Mouse (Mus musculus): ENCODE results near the gene Bckdhb. TPM values are rescaled to one million over a fixed set of nuclear protein-coding genes. Genes with fewer than 3 reads are reported as not detected.

Gene Bckdhb
- polyA plus RNA-seq, 1 experiment: 0.19 TPM

GRCm38 (mm10) chr9:83956632-83957314 is 31.8 kb downstream of the Bckdhb start:
- TF ChIP-seq TAL1 (IDR thresholded peaks at IDR 0.05; ENCODE audit: low read length) (no peak), GATA1 (IDR thresholded peaks at IDR 0.05; ENCODE audit: low read length) (no peak)
- no peaks in the 10 kb centered on the region for H3K27me3 ChIP-seq (ENCODE audit: control insufficient read depth)
- peaks cover 3% of the 10 kb centered on the region; the same call in 1 of the 2 replicates for H3K36me3 ChIP-seq (ENCODE audit: control insufficient read depth)
- H3K9me3 ChIP-seq (ENCODE audit: control insufficient read depth, low read length): no peaks in the 10 kb centered on the region
- H3K4me3 ChIP-seq (replicated peaks): no peak overlapping the region
- H3K4me1 ChIP-seq (ENCODE audit: control insufficient read depth): peaks cover 2% of the 10 kb centered on the region

- no peaks in the 10 kb centered on the region for H3K36me3 ChIP-seq (ENCODE audit: control insufficient read depth)
- TF ChIP-seq TAL1 (IDR thresholded peaks at IDR 0.05; ENCODE audit: low read length) (no peak), GATA1 (IDR thresholded peaks at IDR 0.05; ENCODE audit: low read length) (no peak)
These were observed 37.4 kb downstream of the Bckdhb start for GRCm38 (mm10) chr9:83962098-83963086.

DNA sequence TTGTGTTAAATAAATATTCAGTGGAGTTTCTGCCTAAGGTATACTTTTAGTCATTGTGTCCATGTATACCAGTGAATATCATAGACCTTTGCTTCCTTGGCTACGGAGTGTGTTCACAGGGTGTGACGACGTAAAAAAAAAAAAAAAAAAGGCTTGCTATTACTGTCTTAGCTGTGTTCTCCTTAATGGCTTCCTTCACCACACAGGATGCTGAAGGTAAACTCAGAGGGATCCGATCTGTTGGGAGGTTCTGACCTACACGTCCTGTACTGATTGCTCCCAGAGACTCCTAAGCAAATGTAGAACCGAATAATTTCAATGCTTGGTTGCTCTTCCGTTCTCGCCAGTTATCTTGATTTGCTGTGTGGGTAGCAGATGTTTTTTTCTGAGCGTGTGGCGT is 38.4 kb downstream of the Bckdhb start:
- TF ChIP-seq TAL1 (IDR thresholded peaks at IDR 0.05; ENCODE audit: low read length) (no peak), GATA1 (IDR thresholded peaks at IDR 0.05; ENCODE audit: low read length) (no peak)
- Histone ChIP-seq H3K27me3 (ENCODE audit: control insufficient read depth) (no peaks in the 10 kb centered on the region), H3K36me3 (ENCODE audit: control insufficient read depth) (no peaks in the 10 kb centered on the region), H3K4me3 (replicated peaks) (no peak overlapping the region), H3K4me1 (ENCODE audit: control insufficient read depth) (no peaks in the 10 kb centered on the region), H3K9me3 (ENCODE audit: control insufficient read depth, low read length) (no peaks in the 10 kb centered on the region)

More at GRCm38 (mm10) chr9:83962098-83963086, 37.4 kb downstream of the Bckdhb start:
- Histone ChIP-seq H3K4me3 (replicated peaks) (no peak overlapping the region), H3K27me3 (ENCODE audit: control insufficient read depth) (no peaks in the 10 kb centered on the region), H3K9me3 (ENCODE audit: control insufficient read depth, low read length) (no peaks in the 10 kb centered on the region), H3K4me1 (ENCODE audit: control insufficient read depth) (no peaks in the 10 kb centered on the region)

DNA sequence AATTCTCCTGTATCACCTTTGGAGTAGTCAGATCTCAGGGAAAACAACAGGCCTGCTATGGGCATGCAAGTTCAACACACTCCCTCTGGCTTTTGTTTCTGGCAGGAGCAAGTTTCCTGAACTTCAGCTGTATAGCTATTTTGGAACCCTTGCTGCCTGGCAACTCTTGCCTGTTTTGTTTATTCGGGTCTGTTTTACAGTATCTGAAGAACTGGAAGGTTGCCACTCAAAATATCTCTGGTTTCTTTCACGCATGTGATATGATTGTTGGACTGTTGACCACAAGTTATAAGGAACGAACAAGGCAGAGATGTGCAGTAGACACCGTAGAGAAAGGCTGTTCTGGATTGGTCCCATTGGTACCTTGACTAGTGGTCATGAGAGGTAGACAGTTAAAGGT is 39.4 kb downstream of the Bckdhb start:
- TF ChIP-seq GATA1 (IDR thresholded peaks at IDR 0.05; ENCODE audit: low read length) (no peak), TAL1 (IDR thresholded peaks at IDR 0.05; ENCODE audit: low read length) (no peak)
- Histone ChIP-seq H3K36me3 (ENCODE audit: control insufficient read depth) (no peaks in the 10 kb centered on the region), H3K4me3 (replicated peaks) (no peak overlapping the region), H3K4me1 (ENCODE audit: control insufficient read depth) (no peaks in the 10 kb centered on the region), H3K9me3 (ENCODE audit: control insufficient read depth, low read length) (no peaks in the 10 kb centered on the region), H3K27me3 (ENCODE audit: control insufficient read depth) (no peaks in the 10 kb centered on the region)

DNA sequence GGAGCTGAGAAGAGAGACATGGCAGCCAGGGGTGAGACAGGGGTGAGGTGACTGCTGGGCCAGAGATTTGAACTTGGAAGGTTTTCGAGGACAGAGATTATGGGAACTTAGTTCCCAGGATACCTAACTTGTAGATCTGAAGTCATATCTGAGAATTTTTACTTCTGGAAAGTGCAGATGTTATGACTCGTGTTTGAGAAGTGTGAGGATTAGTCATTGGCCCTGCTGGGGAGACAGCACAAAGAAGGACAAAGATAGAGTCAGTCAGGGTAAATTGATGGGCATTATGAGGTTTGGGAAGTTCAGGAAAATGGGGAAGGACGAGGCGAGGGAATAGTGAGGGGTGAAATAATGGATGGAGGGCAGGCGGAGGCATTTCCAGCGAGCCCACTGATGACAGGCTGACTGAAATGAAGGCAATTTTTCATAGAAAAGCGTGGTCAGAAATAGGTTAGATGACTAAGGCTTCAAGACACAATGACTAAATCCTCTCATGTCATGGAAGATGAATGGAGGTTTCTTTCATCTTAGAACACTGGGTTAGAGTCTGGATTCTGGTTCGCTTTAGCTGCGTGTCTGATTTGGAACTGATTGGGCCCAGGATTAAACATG is 42.6 kb downstream of the Bckdhb start:
- no peaks in the 10 kb centered on the region for H3K27me3 ChIP-seq (ENCODE audit: control insufficient read depth)
- H3K4me3 ChIP-seq (replicated peaks): no peak overlapping the region
- no peak for TF ChIP-seq TAL1 (IDR thresholded peaks at IDR 0.05; ENCODE audit: low read length)
- TF ChIP-seq GATA1 (IDR thresholded peaks at IDR 0.05; ENCODE audit: low read length): no peak
- no peaks in the 10 kb centered on the region for H3K36me3 ChIP-seq (ENCODE audit: control insufficient read depth)
- H3K9me3 ChIP-seq (ENCODE audit: control insufficient read depth, low read length): no peaks in the 10 kb centered on the region
- H3K4me1 ChIP-seq (ENCODE audit: control insufficient read depth): no peaks in the 10 kb centered on the region

DNA sequence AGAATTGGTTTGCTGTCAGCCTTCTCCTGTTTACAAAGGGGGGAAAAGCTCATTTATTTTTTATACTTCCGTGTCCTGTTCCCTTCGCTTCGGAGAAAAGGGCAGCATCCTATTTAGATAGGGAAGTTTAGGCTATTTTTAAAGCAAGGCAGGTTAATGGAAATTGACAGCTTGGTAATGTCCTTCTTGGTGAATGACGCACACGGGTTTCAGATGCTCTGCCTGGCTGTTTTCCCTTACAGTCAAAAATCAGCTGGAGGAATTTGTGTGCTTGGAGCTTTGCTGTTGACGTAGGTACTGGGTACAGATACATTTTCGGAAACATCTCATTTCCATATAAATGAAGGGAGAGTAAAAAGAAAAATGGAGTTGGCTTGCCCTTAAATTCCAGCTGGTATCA is 44.4 kb downstream of the Bckdhb start:
- Histone ChIP-seq H3K9me3 (ENCODE audit: control insufficient read depth, low read length) (no peaks in the 10 kb centered on the region), H3K4me1 (ENCODE audit: control insufficient read depth) (peaks cover 2% of the 10 kb centered on the region; the same call in 1 of the 2 replicates), H3K27me3 (ENCODE audit: control insufficient read depth) (no peaks in the 10 kb centered on the region), H3K36me3 (ENCODE audit: control insufficient read depth) (no peaks in the 10 kb centered on the region), H3K4me3 (replicated peaks) (no peak overlapping the region)
- no peak for TF ChIP-seq TAL1 (IDR thresholded peaks at IDR 0.05; ENCODE audit: low read length)

DNA sequence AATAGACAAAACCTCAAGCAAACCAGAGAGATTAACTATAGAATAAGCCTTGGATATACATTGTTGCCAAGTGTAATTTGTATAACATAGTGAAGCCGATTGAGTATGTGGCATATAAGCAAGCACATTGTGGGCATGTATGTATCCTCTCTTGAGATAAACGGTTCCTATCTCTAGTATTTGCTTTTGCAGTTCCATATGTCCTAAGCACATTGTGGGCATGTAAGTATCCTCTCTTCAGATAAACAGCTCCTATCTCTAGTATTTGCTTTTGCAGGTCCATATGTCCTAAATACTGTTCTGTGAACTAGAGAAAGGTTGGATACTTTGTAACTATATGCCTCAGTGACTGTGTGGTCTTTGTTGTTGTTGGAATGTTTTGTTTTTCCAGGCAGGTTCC is 48.5 kb downstream of the Bckdhb start:
- Histone ChIP-seq H3K9me3 (ENCODE audit: control insufficient read depth, low read length) (peaks cover 2% of the 10 kb centered on the region), H3K4me1 (ENCODE audit: control insufficient read depth) (peaks cover 4% of the 10 kb centered on the region; the same call in 1 of the 2 replicates), H3K36me3 (ENCODE audit: control insufficient read depth) (no peaks in the 10 kb centered on the region), H3K27me3 (ENCODE audit: control insufficient read depth) (no peaks in the 10 kb centered on the region), H3K4me3 (replicated peaks) (no peak overlapping the region)
- TF ChIP-seq TAL1 (IDR thresholded peaks at IDR 0.05; ENCODE audit: low read length) (no peak), GATA1 (IDR thresholded peaks at IDR 0.05; ENCODE audit: low read length) (no peak)

DNA sequence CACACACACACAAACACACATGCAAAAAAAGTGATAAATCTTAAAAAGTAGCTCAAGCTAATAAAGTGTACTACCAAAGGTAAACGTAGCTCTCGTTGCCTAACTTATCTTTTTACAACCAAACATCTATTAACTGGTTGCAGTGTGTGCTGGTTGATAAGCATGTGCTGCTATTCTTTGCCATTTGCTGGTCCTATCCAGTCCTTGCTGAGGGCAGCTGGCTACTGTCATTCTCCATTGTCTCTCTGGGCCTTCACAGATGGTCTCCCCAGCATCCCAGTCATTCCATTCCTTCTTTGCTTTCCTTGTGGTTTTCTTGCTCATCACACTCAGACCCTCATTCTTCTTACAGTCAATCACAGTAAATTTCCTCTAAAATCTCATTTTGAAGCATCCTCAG is 50.9 kb downstream of the Bckdhb start:
- TF ChIP-seq GATA1 (IDR thresholded peaks at IDR 0.05; ENCODE audit: low read length) (no peak), TAL1 (IDR thresholded peaks at IDR 0.05; ENCODE audit: low read length) (no peak)
- Histone ChIP-seq H3K27me3 (ENCODE audit: control insufficient read depth) (no peaks in the 10 kb centered on the region), H3K9me3 (ENCODE audit: control insufficient read depth, low read length) (peaks cover 10% of the 10 kb centered on the region), H3K36me3 (ENCODE audit: control insufficient read depth) (no peaks in the 10 kb centered on the region), H3K4me3 (replicated peaks) (no peak overlapping the region), H3K4me1 (ENCODE audit: control insufficient read depth) (peaks cover 4% of the 10 kb centered on the region; the same call in 1 of the 2 replicates)

GRCm38 (mm10) chr9:83981234-83981633 is 56.3 kb downstream of the Bckdhb start:
- H3K27me3 ChIP-seq (ENCODE audit: control insufficient read depth): no peaks in the 10 kb centered on the region
- H3K4me1 ChIP-seq (ENCODE audit: control insufficient read depth): no peaks in the 10 kb centered on the region
- TF ChIP-seq TAL1 (IDR thresholded peaks at IDR 0.05; ENCODE audit: low read length) (no peak), GATA1 (IDR thresholded peaks at IDR 0.05; ENCODE audit: low read length) (no peak)

More at GRCm38 (mm10) chr9:83981234-83981633, 56.3 kb downstream of the Bckdhb start:
- H3K4me3 ChIP-seq (replicated peaks): no peak overlapping the region
- peaks cover 10% of the 10 kb centered on the region for H3K9me3 ChIP-seq (ENCODE audit: control insufficient read depth, low read length)
- no peaks in the 10 kb centered on the region for H3K36me3 ChIP-seq (ENCODE audit: control insufficient read depth)

All from erythroblast, embryonic 14.5 days (primary cell).